Mouse (Mus musculus): ENCODE results near the gene Ech1.
A peak's percentile ranks its signal among the peaks of the same experiment; 100 is the strongest.

Gene Ech1

GRCm38 (mm10) chr7:28862817-28863499 is 37.9 kb downstream of the Ech1 start:
- peak; percentile 52 for DNase-seq (ENCODE audit: low spot score)

- DNase-seq (ENCODE audit: low spot score): no peak
These were observed 38.5 kb downstream of the Ech1 start, which contains the start of gene Lgals7 for GRCm38 (mm10) chr7:28863540-28863939. Gene Lgals7 (plus strand): TSS chr7:28863853.

- peak; percentile 54 for DNase-seq (ENCODE audit: low spot score)
These were observed 39.3 kb downstream of the Ech1 start for GRCm38 (mm10) chr7:28864288-28864750.

GRCm38 (mm10) chr7:28865481-28866300 is 40.7 kb downstream of the Ech1 start:
- peak; percentile 78 for DNase-seq (ENCODE audit: low spot score)

- DNase-seq (ENCODE audit: low spot score): no peak
These were observed 41.9 kb downstream of the Ech1 start for GRCm38 (mm10) chr7:28866769-28867507.

GRCm38 (mm10) chr7:28867508-28868340 is 42.7 kb downstream of the Ech1 start:
- peak; percentile 76 for DNase-seq (ENCODE audit: low spot score)

- DNase-seq (ENCODE audit: low spot score): peak; percentile 75
These were observed 46.1 kb downstream of the Ech1 start for GRCm38 (mm10) chr7:28870901-28871664.

GRCm38 (mm10) chr7:28874565-28874964 is 49.5 kb downstream of the Ech1 start:
- no peak for DNase-seq (ENCODE audit: low spot score)

- DNase-seq (ENCODE audit: low spot score): peak; percentile 83
These were observed 51.1 kb downstream of the Ech1 start for GRCm38 (mm10) chr7:28876099-28876498.

GRCm38 (mm10) chr7:28877155-28877554 is 52.1 kb downstream of the Ech1 start:
- no peak for DNase-seq (ENCODE audit: low spot score)

GRCm38 (mm10) chr7:28877856-28878255 is 52.8 kb downstream of the Ech1 start:
- DNase-seq (ENCODE audit: low spot score): no peak

- peak; percentile 73 for DNase-seq (ENCODE audit: low spot score)
These were observed 54.6 kb downstream of the Ech1 start for GRCm38 (mm10) chr7:28879606-28880005.

- no peak for DNase-seq (ENCODE audit: low spot score)
These were observed 55.5 kb downstream of the Ech1 start for GRCm38 (mm10) chr7:28880554-28880953.

GRCm38 (mm10) chr7:28881199-28881598 is 56.2 kb downstream of the Ech1 start, which contains the start of gene Capn12:
Gene Capn12 (plus strand): TSS chr7:28881422.
- DNase-seq (ENCODE audit: low spot score): no peak

Data from testis, postnatal 14 days (tissue).